Mouse (Mus musculus): ENCODE measurements around the gene Tln1.

- no peak for TF ChIP-seq POLR2A (IDR thresholded peaks at IDR 0.05; ENCODE audit: insufficient read length, low read depth)
- TF ChIP-seq MYOD1 (IDR thresholded peaks at IDR 0.05; ENCODE audit: control insufficient read depth in 1 of 3, insufficient read length in 2 of 3, low read depth in 2 of 3), result no peak
- TF ChIP-seq MYOG (IDR thresholded peaks at IDR 0.05; ENCODE audit: control insufficient read depth in 1 of 3, insufficient read depth in 1 of 3, insufficient read length in 2 of 3, low read depth in 2 of 3), result no peak
- no peak for TF ChIP-seq TCF12 (IDR thresholded peaks at IDR 0.05; ENCODE audit: insufficient read depth, poor library complexity, severe bottlenecking)
- TF ChIP-seq POLR2AphosphoS2 (IDR thresholded peaks at IDR 0.05; ENCODE audit: insufficient read length, low read depth), result no peak
- TF ChIP-seq TCF3 (IDR thresholded peaks at IDR 0.05; ENCODE audit: insufficient read length, low read depth), result no peak
- no peak for TF ChIP-seq USF1 (IDR thresholded peaks at IDR 0.05; ENCODE audit: low read depth)
- no peak for TF ChIP-seq CEBPB (IDR thresholded peaks at IDR 0.05; ENCODE audit: insufficient read depth, poor library complexity, severe bottlenecking)
- TF ChIP-seq MAX (IDR thresholded peaks at IDR 0.05; ENCODE audit: low read depth), result no peak
Measured at GRCm38 (mm10) chr4:43533270-43533669, 29.2 kb downstream of the Tln1 start.

Data from myocyte (in vitro differentiated cells).